26 mouse cellular contexts compared by ENCODE assay signal in genomic region chr4:94432005-94432404, GRCm38 (mm10).
"Had no signal": no experiment of that assay in that cellular context is flagged by ENCODE, and none has a peak within 500 bp of the region (broad histone marks: within the 10 kb centered on the region; RNA-seq: fewer than 3 reads in every experiment).

No protein-coding gene starts in this region.

- ATAC-seq: forebrain, postnatal 0 days; hindbrain, embryonic 16.5 days; inflammation-experienced regulatory T-cells, adult 6 months; intestine, embryonic 15.5 days; intestine, postnatal 0 days had no signal

- H3K27me3 ChIP-seq: heart, embryonic 13.5 days; heart, embryonic 15.5 days; hindbrain, embryonic 12.5 days; intestine, embryonic 15.5 days; limb, embryonic 12.5 days had no signal

- H3K4me2 ChIP-seq: heart, embryonic 11.5 days; heart, embryonic 13.5 days; heart, embryonic 15.5 days; hindbrain, embryonic 12.5 days; hindbrain, embryonic 14.5 days; intestine, embryonic 15.5 days; limb, embryonic 12.5 days had no signal

- H3K36me3 ChIP-seq: heart, embryonic 13.5 days; heart, embryonic 15.5 days; hindbrain, embryonic 10.5 days; hindbrain, embryonic 12.5 days; intestine, embryonic 15.5 days; limb, embryonic 10.5 days; limb, embryonic 12.5 days had no signal

- H3K27ac ChIP-seq: heart, adult 2 months; heart, embryonic 13.5 days; heart, embryonic 15.5 days; hindbrain, embryonic 10.5 days; hindbrain, embryonic 12.5 days; hindbrain, embryonic 14.5 days; intestine, embryonic 15.5 days; layer of hippocampus, adult 2 months; left cerebral cortex, adult 2 months; limb, embryonic 10.5 days; limb, embryonic 12.5 days had no signal

- H3K4me1 ChIP-seq: heart, embryonic 13.5 days; heart, embryonic 15.5 days; hindbrain, embryonic 10.5 days; hindbrain, embryonic 12.5 days; intestine, embryonic 15.5 days; limb, embryonic 10.5 days; limb, embryonic 12.5 days had no signal

- DNase-seq: forebrain, postnatal 0 days; gastrocnemius, postnatal 14 days; gastrocnemius, postnatal 36 days; heart, adult 11 months; heart, adult 2 months; heart, postnatal 14 days; heart, postnatal 36 days; kidney, adult 18-20 months; kidney, adult 8-10 months; kidney, postnatal 10 days; kidney, postnatal 25 days; kidney, postnatal 4 days had no signal

- H3K4me3 ChIP-seq: heart, adult 2 months; heart, embryonic 13.5 days; heart, embryonic 15.5 days; hindbrain, embryonic 10.5 days; hindbrain, embryonic 12.5 days; intestine, embryonic 15.5 days; layer of hippocampus, adult 2 months; left cerebral cortex, adult 2 months; limb, embryonic 10.5 days; limb, embryonic 12.5 days had no signal

- H3K9me3 ChIP-seq: heart, embryonic 15.5 days; intestine, embryonic 15.5 days; limb, embryonic 10.5 days had no signal

- H3K9ac ChIP-seq: forebrain, postnatal 0 days; heart, embryonic 13.5 days; heart, embryonic 15.5 days; hindbrain, embryonic 12.5 days; hindbrain, embryonic 14.5 days; intestine, embryonic 15.5 days; limb, embryonic 12.5 days had no signal
